Mouse (Mus musculus) limb, embryonic 14.5 days (tissue): ENCODE data around the gene Gnptab. TPM values are rescaled to one million over a fixed set of nuclear protein-coding genes. Genes with fewer than 3 reads are reported as not detected.
"Not testable (repeated sequence)": the region's sequence is repeated elsewhere in the genome, so short reads cannot be mapped to it uniquely, and the experiment has no call there.

Source experiments
- ATAC-seq: fragments of 200-750 bp; cut with Nextera tagmentation; 2 replicates; pipeline ENCODE4 v1.8.0; 2017; ENCODE audit warnings: low read depth, moderate number of reproducible peaks, moderate TSS enrichment; ENCODE audit not compliant: low FRiP score
- DNase-seq: peaks from one replicate; pipeline ENCODE4 v3.0.0-alpha.2; 2015; ENCODE audit warnings: low spot score
- H3K27ac ChIP-seq: fragments of 300-500 bp; sonication (generic); replicated peaks from 2 replicates; pipeline ENCODE4 v1.5.1; 2014; ENCODE audit warnings: low read depth, mild to moderate bottlenecking, low read length, moderate library complexity, mixed read lengths
- H3K27me3 ChIP-seq: fragments of 300-500 bp; sonication (generic); 2 replicates; pipeline ENCODE4 v1.6.1; 2014; ENCODE audit warnings: low read length, mixed read lengths; ENCODE audit not compliant: control insufficient read depth, insufficient read depth
- H3K36me3 ChIP-seq: fragments of 300-500 bp; sonication (generic); 2 replicates; pipeline ENCODE4 v1.6.1; 2014; ENCODE audit warnings: mild to moderate bottlenecking, low read length, moderate library complexity, mixed read lengths; ENCODE audit not compliant: control insufficient read depth, insufficient read depth
- H3K4me1 ChIP-seq: fragments of 300-500 bp; sonication (generic); 2 replicates; pipeline ENCODE4 v1.6.1; 2014; ENCODE audit warnings: antibody characterized with exemption, low read length, mixed read lengths; ENCODE audit not compliant: control insufficient read depth, insufficient read depth
- H3K4me2 ChIP-seq: fragments of 300-500 bp; sonication (generic); replicated peaks from 2 replicates; pipeline ENCODE4 v1.6.1; 2014; ENCODE audit warnings: low read depth, mild to moderate bottlenecking, low read length, moderate library complexity; ENCODE audit not compliant: severe bottlenecking
- H3K4me3 ChIP-seq: fragments of 300-500 bp; sonication (generic); replicated peaks from 2 replicates; pipeline ENCODE4 v1.5.1; 2014; ENCODE audit warnings: low read length
- H3K9ac ChIP-seq: fragments of 300-500 bp; sonication (generic); 2 replicates; pipeline ENCODE4 v1.6.1; 2014; ENCODE audit warnings: mild to moderate bottlenecking, low read depth, low read length, moderate library complexity; ENCODE audit not compliant: severe bottlenecking
- H3K9me3 ChIP-seq: fragments of 300-500 bp; sonication (generic); 2 replicates; pipeline ENCODE4 v1.6.1; 2016; ENCODE audit warnings: low read length; ENCODE audit not compliant: control insufficient read depth
- POLR2A ChIP-seq: fragments of 200-500 bp; IDR thresholded peaks from 2 replicates; pipeline ENCODE4 v1.8.0; 2012; ENCODE audit warnings: inconsistent platforms, mild to moderate bottlenecking, moderate library complexity, borderline replicate concordance; ENCODE audit not compliant: insufficient read depth, insufficient read length; ENCODE audit errors: extremely low read depth
- WGBS: fragments of 180-500 bp; shearing (Covaris S2); extraction: QIAGEN DNeasy Blood & Tissue Kit; methylation state at CpG from one replicate; pipeline ENCODE4 v1.1.7; 2014; 5-methylcytosine and 5-hydroxymethylcytosine counted together
- polyA plus RNA-seq, 2 experiments: library from polyadenylated mRNA; depleted of rRNA in 1 of 2; stranded (reverse) in 1 of 2; unstranded in 1 of 2; fragments of >200 nt; fragmentation: Nextera tagmentation in 1 of 2; extraction: Ambion mirVana in 1 of 2; gene quantifications; 2 replicates each; pipeline versions ENCODE4 v1.2.1 to v1.2.3; 2012 to 2014

Gene Gnptab
- polyA plus RNA-seq, 2 experiments = 8.9 to 19.7 TPM

- 53% methylated on average over 4 of the region's 4 CpGs for WGBS
- no peaks in the 10 kb centered on the region for H3K9me3 ChIP-seq
- H3K4me2 ChIP-seq = no peak overlapping the region
- no peak overlapping the region for H3K27ac ChIP-seq
- DNase-seq = no peak
- no peak overlapping the region for H3K4me3 ChIP-seq
- TF ChIP-seq POLR2A = no peak
- no peak for ATAC-seq
- H3K4me1 ChIP-seq = no peaks in the 10 kb centered on the region
- no peaks in the 10 kb centered on the region for H3K27me3 ChIP-seq
- H3K36me3 ChIP-seq = no peaks in the 10 kb centered on the region
- H3K9ac ChIP-seq = no peak overlapping the region
Observed at GRCm38 (mm10) chr10:88369233-88369632, 9.7 kb upstream of the Gnptab start.

DNA sequence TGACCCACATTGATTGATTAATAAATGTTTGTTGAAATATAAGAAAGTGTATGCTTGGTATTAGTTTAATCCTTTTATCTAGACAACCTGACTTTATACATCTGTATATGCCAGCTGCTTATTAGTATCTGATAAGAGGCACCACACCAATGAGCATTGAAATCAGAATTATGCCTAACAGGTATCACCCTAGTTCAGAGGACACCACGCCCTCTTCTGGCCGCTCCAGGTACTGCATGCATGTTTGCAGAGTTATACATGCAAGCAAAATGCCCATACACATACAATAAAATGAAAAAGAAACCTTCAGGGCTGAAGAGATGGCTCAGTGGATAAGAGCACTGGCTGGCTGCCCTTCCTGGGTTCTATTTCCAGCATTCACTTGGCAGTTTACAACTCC lies 7.1 kb upstream of the Gnptab start:
- WGBS = 9% methylated on average over 2 of the region's 2 CpGs
- no peak for DNase-seq
- no peak for ATAC-seq
- Histone ChIP-seq H3K27ac (no peak overlapping the region), H3K4me1 (no peaks in the 10 kb centered on the region), H3K4me2 (no peak overlapping the region), H3K27me3 (no peaks in the 10 kb centered on the region), H3K36me3 (no peaks in the 10 kb centered on the region), H3K9me3 (no peaks in the 10 kb centered on the region), H3K9ac (no peak overlapping the region), H3K4me3 (no peak overlapping the region)
- no peak for TF ChIP-seq POLR2A

DNA sequence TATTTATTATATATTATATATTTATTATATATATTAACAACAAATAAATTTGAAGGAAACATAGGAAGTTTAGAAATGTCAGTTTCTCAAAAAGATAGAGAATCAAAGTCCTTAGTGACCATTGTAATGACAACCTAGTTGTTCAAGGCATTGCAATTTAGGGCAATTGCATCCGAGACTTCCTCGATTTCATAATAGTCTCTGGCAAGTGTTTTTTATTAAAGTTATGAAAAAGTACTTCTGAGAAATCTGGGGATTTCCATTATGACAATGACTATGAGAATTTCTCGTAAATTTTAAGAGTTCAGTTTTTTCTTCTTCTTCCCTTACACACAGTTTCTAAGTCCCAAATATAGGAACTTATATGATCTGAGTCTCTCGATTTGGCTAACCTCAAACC lies 6.5 kb upstream of the Gnptab start:
- WGBS = 83% methylated on average over 4 of the region's 4 CpGs
- no peaks in the 10 kb centered on the region for H3K9me3 ChIP-seq
- H3K4me2 ChIP-seq = no peak overlapping the region
- H3K4me1 ChIP-seq = no peaks in the 10 kb centered on the region
- H3K27me3 ChIP-seq = no peaks in the 10 kb centered on the region
- no peak for TF ChIP-seq POLR2A
- DNase-seq (no peak), ATAC-seq (no peak)
- H3K36me3 ChIP-seq = no peaks in the 10 kb centered on the region
- no peak overlapping the region for H3K9ac ChIP-seq
- no peak overlapping the region for H3K27ac ChIP-seq
- no peak overlapping the region for H3K4me3 ChIP-seq

GRCm38 (mm10) chr10:88372945-88373344 lies 6.0 kb upstream of the Gnptab start:
- H3K27me3 ChIP-seq, ATAC-seq, H3K4me1 ChIP-seq, H3K9ac ChIP-seq, H3K9me3 ChIP-seq, DNase-seq, H3K4me3 ChIP-seq, H3K27ac ChIP-seq, H3K4me2 ChIP-seq, H3K36me3 ChIP-seq: not testable (repeated sequence)
- WGBS = 75% methylated on average over 2 of the region's 2 CpGs

- no peak for TF ChIP-seq POLR2A
- Histone ChIP-seq H3K4me1 (peaks cover 2% of the 10 kb centered on the region; the same call in 1 of the 2 replicates), H3K9ac (no peak overlapping the region), H3K4me2 (no peak overlapping the region), H3K9me3 (no peaks in the 10 kb centered on the region), H3K27me3 (no peaks in the 10 kb centered on the region), H3K27ac (no peak overlapping the region), H3K36me3 (no peaks in the 10 kb centered on the region), H3K4me3 (no peak overlapping the region)
- 27% methylated on average over 10 of the region's 10 CpGs for WGBS
- DNase-seq = no peak
- no peak for ATAC-seq
Observed at GRCm38 (mm10) chr10:88374984-88375383, 3.9 kb upstream of the Gnptab start.

- peak; percentile 80 for DNase-seq
- H3K27ac ChIP-seq = no peak overlapping the region
- no peaks in the 10 kb centered on the region for H3K27me3 ChIP-seq
- no peak overlapping the region for H3K4me2 ChIP-seq
- no peak for TF ChIP-seq POLR2A
- no peak overlapping the region for H3K4me3 ChIP-seq
- 8% methylated on average over 11 of the region's 11 CpGs for WGBS
- no peaks in the 10 kb centered on the region for H3K9me3 ChIP-seq
- peaks cover 11% of the 10 kb centered on the region; the same call in 1 of the 2 replicates for H3K4me1 ChIP-seq
- peak; percentile 10; the same call in 1 of the 2 replicates for ATAC-seq
- H3K9ac ChIP-seq = no peak overlapping the region
- H3K36me3 ChIP-seq = no peaks in the 10 kb centered on the region
Observed at GRCm38 (mm10) chr10:88376770-88377169, 2.2 kb upstream of the Gnptab start.
